Mouse (Mus musculus): Measurements from ENCODE around the gene Ttyh1. TPM values are rescaled to one million over a fixed set of nuclear protein-coding genes. Genes with fewer than 3 reads are reported as not detected.

Ttyh1 gene
- polyA plus RNA-seq, 1 experiment = not detected

DNA sequence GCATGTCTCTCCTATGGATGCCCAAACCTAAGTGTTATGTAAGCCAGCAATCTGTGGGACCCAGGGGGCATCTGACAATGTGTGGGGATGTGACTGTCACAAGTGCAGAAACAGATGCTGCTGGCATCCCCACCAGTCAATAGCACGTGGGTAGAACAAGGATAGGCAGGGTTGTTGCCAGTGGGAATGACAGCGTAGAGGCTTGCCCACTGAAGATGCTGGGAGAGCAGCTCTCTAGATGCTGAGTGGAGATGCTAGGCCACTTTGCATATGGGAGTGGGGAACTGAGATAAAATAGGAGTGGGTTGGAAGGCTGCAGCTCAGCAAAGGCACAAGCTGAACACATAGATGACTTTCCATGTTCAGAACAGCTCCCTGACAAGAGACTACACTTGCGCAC is 13.4 kb downstream of the Ttyh1 start:
- TF ChIP-seq GATA1 (IDR thresholded peaks at IDR 0.05; ENCODE audit: low read length) = no peak

- TF ChIP-seq GATA1 (IDR thresholded peaks at IDR 0.05; ENCODE audit: low read length) = no peak
Measured at GRCm38 (mm10) chr7:4132998-4133397, 13.8 kb downstream of the Ttyh1 start.

DNA sequence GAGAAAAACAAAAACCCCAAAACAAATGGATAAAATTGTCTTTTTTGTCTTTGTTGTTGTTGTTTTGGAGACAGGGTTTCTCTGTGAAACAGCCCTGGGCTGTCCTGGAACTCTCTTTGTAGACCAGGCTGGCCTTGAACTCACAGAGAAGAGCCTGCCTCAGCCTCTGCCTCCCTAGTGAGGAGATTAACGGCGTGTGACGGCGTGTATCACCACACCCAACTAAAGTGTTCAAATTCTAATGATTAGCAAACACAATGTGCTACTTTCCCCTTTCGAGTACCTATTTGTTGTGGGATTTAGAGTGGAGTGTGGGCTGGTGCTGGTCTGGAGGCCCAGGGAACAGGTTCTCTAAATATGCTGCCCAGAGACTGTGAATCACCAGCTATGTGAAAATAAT is 15.7 kb downstream of the Ttyh1 start:
- no peak for TF ChIP-seq GATA1 (IDR thresholded peaks at IDR 0.05; ENCODE audit: low read length)

DNA sequence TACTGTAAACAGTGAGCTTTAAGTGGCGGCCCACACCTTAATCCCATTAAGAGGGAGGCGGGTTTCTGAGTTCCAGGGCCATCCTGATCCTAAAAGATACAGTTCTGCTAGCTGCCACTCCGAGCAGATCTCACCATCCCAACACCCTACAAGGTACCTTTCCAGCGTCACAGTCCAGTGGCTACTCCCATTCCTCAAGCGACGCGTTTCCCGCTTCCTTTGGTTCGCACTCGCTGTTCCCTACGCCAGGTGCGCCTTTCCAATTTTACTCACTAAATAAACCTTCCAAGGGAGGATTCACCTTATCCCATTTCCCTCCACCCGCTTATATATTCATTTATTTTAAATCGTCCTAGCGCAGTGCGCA is 17.2 kb downstream of the Ttyh1 start:
- no peak for TF ChIP-seq GATA1 (IDR thresholded peaks at IDR 0.05; ENCODE audit: low read length)

- TF ChIP-seq GATA1 (IDR thresholded peaks at IDR 0.05; ENCODE audit: low read length) = no peak
Measured at GRCm38 (mm10) chr7:4136771-4137531, 17.7 kb downstream of the Ttyh1 start, which contains the start of gene Leng8. Gene Leng8, plus strand, starts transcription at chr7:4137039.

DNA sequence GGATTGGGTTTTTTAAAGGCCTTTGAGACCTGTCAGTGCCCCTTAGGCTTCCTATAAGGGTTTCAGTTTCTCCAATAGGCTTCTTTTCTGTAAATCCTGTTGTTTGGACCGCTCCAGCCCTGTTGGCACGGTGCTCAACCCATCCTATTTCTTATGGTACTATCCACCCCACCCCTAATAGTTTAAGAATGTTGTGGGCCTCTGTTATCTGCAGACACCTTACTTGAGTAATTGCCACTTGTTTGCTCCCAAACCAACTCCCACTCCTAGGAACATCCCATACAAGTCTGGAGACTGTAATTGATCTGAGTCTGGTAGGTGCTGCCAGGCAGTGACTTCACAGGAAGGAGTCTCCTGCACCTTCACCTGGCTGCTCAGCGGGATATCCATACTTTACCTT is 18.5 kb downstream of the Ttyh1 start:
- TF ChIP-seq GATA1 (IDR thresholded peaks at IDR 0.05; ENCODE audit: low read length) = no peak

GRCm38 (mm10) chr7:4138181-4138580 is 19.0 kb downstream of the Ttyh1 start:
- TF ChIP-seq GATA1 (IDR thresholded peaks at IDR 0.05; ENCODE audit: low read length) = no peak

DNA sequence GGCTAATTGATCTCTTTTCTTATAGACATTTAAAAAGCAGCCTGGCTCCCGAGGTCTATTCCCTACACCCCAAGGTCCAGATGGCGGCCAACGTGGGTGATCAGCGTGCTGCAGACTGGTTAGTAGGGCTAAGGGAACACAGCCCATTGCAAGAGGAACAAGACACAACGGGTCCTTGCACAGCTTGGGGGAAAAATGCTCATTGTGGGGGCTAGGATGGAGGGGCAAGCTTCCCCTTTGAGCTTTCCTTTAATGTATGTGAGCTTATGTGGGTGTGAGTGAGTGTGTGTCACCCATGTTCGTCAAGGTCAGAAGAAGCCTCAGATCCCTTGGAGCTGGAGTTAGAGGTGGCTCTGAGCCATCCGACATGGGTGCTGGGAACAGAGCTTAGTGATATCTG is 19.5 kb downstream of the Ttyh1 start:
- TF ChIP-seq GATA1 (IDR thresholded peaks at IDR 0.05; ENCODE audit: low read length) = no peak

- TF ChIP-seq GATA1 (IDR thresholded peaks at IDR 0.05; ENCODE audit: low read length) = no peak
Measured at GRCm38 (mm10) chr7:4139391-4139790, 20.2 kb downstream of the Ttyh1 start.

DNA sequence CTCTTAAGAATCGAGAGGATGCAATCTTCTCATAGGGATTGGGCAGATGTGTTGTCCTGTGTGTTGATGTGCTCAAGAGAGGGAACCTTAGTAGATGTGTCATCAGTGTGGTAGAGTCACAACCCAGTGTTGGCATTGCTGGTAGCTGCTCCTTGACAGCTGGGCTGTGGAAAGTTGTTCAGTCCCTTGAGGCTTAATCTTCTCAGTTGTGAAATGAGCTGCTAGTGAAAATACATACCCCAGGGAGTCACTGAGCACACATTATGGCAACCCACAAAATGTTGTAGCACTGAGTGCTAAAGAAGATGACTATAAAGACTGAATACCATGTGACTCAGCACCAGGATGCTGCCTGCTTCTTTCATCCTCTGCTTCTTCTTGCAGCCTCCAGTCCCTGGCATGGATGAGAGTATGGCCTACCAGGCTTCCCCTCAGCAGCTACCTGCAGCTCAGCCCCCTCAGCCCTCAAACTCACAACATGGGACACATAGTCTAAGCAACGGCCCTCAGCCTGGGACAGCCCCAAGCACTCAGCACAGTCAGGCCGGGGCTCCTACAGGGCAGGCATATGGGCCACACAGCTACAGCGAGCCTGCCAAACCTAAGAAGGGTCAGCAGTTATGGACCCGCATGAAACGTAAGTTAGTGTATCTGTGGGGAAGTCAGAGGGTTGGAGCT is 22.6 kb downstream of the Ttyh1 start:
- no peak for TF ChIP-seq GATA1 (IDR thresholded peaks at IDR 0.05; ENCODE audit: low read length)

- no peak for TF ChIP-seq GATA1 (IDR thresholded peaks at IDR 0.05; ENCODE audit: low read length)
Measured at GRCm38 (mm10) chr7:4142796-4143445, 23.7 kb downstream of the Ttyh1 start.

GRCm38 (mm10) chr7:4143506-4143905 is 24.3 kb downstream of the Ttyh1 start:
- no peak for TF ChIP-seq GATA1 (IDR thresholded peaks at IDR 0.05; ENCODE audit: low read length)

GRCm38 (mm10) chr7:4144046-4144445 is 24.8 kb downstream of the Ttyh1 start:
- TF ChIP-seq GATA1 (IDR thresholded peaks at IDR 0.05; ENCODE audit: low read length) = no peak

DNA sequence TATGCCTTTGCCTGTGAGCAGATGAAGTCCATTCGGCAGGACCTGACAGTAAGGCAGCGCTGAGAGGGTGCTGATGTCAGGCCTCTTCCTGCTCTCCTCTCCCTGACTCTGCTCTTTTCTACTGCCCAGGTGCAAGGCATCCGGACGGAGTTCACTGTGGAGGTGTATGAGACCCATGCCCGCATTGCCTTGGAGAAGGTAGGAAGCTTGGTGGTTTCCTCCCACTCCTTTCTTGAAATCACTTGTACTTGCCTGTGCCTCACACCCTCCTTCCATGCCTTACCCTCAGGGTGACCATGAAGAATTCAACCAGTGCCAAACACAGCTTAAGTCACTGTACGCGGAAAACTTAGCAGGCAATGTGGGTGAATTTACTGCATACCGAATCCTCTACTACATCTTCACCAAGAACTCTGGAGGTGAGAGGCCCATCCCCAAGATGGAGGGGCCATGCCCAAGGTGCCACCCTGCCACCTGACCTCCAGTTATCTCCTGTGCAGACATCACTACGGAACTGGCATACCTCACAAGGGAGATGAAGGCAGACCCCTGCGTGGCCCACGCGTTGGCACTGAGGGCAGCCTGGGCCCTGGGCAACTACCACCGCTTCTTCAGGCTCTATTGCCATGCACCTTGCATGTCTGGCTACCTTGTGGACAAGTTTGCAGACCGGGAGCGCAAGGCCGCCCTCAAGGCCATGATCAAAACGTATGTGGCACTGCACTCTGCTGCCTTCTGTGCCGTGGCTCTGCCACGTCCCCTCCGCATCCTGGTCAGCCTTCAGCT is 25.8 kb downstream of the Ttyh1 start:
- no peak for TF ChIP-seq GATA1 (IDR thresholded peaks at IDR 0.05; ENCODE audit: low read length)

DNA sequence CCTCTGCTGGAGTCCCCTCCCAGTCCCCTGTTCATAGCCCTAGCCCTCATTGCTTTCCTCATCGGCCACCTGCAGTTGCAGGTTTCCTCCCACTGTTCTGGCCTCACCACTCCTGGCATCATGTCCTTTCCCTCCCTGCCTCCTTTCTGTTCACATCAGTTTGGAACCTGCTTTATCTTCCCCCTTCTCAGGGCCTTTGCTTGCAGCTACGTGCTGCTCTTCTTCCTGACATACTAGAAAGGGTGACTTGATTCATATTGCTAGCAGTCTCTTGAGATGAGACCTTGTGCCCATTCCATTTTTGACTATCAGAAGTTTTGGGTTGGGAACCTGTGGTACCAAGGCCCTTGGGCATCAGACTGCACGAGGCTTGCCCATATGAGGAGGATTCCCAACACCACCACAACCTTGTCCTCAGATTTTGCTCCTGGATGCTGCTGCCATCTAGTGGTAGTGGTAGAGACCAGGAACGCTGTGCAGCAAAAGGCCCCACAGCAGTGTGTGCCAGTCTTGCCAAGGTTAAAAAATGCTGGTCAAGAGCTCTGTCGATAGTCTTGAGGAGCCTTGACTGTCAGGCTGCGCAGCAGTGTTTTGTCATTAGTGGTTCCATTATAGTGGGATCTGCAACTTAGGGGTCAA is 26.5 kb downstream of the Ttyh1 start:
- TF ChIP-seq GATA1 (IDR thresholded peaks at IDR 0.05; ENCODE audit: low read length) = no peak
